Mouse (Mus musculus) testis, postnatal 10 days (tissue): ENCODE results near the gene Cpt1c.

ENCODE experiments used
- DNase-seq: peaks from one replicate; pipeline ENCODE4 v3.0.0; 2021; ENCODE audit warnings: low spot score

The Cpt1c gene

DNA sequence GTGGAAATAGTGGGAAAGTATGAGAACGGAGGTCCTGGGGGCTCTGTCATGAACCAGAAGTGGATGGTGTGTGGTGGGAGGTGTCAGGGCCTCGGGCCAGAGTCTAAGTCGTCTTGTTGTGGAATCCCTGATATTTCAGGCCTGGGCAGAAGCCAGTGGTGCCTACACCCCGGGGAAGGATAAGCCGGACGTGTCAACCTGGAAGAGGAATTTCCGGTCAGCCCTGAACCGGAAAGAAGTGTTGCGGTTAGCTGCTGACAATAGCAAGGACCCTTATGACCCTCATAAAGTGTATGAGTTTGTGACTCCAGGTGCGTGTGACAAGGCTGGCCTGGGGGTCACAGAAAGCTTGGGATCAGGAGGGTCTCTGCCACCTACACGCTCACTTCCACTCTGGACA lies 25.1 kb upstream of the Cpt1c start:
- no peak for DNase-seq

DNA sequence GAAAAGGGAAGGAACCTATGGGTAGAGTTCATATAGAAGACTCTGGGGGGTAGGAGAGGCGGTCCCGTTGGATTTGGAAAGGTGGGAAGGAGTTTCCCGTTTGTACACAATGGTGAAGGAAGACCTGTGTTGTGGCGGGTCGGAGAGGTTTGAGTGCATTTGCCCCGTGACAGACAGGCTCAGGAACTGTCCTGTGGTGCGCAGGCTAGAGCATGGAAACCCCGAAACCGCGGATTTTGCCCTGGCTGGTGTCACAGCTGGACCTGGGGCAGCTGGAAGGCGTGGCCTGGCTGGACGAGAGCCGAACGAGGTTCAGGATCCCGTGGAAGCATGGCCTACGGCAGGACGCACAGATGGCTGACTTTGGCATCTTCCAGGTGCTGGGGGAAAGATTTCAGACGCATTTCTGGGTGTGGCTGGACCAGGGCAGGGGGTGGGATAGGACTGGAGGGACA lies 23.9 kb upstream of the Cpt1c start, which contains the start of gene Bcl2l12:
Bcl2l12 (minus strand) TSS at position 212 of the 455 bp plus-strand sequence.
- peak; percentile 77 for DNase-seq

DNA sequence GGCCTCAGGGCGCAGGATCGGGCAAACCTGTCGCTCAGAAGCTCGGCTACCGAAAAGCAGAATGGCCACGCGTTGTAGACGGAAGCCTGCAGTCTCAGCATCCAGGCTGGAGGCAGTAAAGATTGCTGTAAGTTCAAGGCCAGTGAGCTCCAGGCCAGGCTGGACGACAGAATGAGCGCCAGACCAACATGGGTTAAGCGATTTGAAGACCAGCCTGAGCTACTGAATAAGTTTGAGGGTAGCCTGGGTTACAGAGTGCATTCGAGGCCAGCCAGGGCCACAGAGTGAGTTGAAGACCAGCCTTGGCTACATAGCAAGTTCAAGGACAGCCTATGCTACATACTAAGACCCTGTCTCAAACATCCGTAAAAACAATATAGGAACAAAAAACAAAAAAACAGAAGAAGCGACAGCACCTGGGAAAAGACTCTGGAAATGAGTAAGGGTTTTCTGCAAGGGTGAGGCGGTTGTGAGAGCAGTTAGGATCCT lies 23.3 kb upstream of the Cpt1c start:
- no peak for DNase-seq

DNA sequence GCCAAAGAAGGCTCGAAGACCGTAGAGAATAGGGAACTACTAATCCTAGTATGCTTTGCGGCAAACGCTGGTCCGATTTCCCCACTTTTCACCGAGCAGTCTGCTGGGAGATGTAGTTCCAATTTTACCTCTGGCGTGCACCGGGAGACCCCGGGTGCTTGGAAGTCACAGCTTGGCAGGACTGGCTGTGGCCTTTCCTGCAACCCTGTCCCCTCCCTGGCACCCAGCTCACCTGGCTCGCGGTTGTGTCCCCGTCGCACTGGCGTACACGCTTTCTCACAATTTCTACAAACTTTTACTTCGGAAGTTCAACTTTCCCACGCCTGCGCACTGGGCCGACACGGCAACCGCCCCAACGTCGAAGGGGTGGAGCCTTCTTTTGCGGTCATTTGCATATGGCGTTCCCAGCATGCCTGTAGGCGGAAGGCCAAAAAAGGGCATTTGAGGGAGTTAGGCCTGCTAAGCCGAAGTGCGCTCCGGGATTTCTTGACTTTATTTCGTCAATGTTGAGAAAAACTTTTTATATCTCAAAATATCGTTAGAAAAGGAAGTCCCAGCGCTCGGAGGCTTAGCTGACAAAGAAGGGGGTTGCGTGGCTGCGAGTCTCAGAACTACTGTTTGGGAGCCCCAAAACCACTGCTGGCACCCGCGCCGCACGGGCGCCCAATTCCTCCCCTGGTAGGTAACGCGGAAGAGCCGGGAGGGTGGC lies 22.7 kb upstream of the Cpt1c start, which contains the start of gene Irf3:
Irf3 (plus strand) TSS at position 418 of the 709 bp plus-strand sequence.
- peak; percentile 98 for DNase-seq

DNA sequence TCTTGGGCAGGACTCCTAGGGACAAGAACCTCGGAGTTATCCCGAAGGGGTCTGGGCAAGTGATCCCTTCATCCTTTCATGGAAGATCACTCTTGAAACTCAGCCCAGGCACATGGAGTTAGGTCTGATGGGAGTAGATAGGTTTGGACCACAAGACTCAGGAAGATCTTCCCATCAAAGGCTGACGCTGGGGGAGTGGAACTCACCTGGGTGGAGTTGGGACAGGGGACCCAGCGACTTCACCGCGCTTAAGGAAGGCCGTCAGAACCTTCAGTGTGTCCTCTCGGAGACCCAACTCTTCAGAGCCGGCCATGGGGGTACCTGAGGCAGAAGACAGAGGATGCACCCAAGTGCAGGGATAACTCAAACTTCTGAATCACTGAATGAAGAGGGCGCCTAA lies 22.0 kb upstream of the Cpt1c start:
- DNase-seq: no peak

DNA sequence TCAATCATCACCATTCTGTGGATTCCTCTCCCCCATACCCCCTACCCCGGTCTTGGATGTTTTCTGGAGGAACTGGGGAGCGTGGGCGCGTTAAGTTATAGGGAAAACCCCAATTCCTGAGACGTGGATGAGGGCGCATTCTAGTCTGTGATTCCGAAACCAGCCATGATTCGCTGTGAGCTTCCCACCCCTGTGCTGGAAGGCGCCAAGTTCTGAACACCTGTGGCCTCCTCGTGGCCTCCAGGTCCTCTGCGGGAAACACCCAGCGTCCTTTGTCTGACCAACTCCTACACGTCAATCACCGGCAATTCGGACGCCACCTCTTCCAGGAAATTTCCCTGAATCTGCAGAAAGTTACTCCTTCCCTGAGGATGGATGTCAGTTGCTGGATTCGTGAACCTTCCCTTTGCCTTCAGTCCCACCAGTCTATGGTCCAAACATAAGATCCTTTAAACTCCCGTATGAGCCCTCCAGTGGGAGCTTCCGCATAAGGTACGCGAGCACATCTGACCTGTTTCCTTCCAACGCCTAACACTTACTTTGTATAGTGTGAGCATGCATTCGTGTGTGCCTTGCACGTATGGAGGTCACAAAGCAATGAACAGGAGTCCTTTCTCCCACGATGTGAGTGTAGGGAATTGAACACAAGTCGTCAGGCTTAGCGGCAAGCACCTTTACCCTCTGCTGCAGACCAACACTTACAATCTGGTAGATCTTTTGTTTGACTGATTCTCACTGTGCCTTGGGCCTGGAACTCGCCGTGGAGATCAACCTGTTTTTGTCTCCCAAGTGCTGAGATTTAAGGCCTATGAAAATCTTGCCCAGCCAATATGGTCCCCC lies 12.4 kb upstream of the Cpt1c start:
- no peak for DNase-seq

DNA sequence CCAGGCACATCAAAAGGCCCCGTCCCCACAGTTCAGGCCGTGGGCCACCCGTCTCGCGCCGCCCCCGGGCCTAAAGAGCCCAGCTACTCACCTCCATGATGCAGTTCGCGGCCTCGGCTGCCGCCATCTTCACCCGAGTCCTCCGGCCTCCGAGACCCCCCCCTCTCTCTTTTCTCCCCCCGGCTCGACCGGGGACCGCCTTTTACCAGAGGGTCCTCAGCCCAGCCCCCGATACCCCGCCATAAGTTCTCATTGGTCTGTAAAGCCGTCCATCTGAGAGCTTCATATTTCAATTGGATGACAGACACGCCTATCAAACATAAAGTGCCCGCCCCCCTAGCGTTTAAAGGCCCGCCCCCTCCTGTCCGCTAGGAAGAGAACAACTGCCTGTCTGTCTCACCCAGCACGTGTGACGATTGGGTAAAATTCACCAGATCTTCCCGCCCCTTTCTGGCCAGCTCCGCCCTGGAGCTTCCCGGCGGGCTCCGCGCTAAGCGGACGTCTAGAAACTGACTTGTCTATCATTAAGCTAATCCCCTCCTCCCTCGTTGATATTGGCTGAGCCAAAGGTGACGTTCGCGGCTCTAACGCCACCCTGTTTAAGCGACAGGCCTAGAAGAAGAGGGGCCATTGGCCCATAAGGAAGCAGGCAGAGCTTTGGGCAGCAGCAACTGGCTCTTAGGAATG lies 11.7 kb upstream of the Cpt1c start, which contains the start of gene Prmt1:
Prmt1 (minus strand) TSS at position 377 of the 687 bp plus-strand sequence.
- DNase-seq: peak; percentile 94

DNA sequence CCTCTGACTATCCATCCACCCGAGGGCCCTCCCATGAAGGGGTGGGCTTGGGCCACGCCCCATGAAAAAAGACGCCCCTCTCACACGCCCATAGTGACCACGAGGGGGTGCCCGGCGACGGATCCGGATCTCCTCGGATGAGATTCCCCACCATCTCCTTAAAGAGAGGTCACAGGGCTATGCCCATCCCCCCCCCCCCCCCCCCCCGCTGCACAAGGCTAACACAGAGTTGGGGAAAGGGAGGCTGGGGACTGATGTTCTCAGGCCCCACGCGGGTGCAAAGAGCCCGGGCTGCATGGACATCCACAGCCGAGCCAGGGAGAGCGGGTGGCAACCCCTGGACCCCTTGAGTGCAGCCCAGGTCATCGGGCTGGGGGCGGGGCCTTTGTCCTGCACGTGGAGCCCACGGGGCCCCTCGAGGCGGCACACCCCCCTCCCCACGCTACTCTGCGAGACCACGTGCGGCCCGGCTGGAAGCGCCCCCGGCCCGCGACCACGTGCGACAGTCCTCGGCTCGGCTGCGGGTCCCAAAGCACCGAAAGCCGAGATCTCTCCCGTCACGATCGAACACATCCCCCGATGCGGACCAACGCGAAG lies 11.0 kb upstream of the Cpt1c start:
- DNase-seq: peak; percentile 88

DNA sequence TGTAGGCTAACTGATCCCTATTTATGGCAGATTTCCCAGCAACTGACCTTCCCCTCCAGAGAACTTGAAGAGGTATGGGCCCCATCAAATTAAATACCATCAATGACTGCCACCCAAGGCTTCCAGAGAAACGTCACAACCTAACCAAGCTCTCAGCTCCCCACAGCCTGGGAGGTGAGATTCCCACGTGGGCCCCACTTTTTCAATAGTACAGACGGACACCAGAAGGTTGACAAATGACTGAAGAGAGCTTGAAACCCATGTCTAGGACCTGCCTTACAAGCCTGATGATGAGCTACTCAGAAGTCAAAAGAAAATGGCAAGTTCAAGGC lies 10.1 kb upstream of the Cpt1c start:
- DNase-seq: no peak

DNA sequence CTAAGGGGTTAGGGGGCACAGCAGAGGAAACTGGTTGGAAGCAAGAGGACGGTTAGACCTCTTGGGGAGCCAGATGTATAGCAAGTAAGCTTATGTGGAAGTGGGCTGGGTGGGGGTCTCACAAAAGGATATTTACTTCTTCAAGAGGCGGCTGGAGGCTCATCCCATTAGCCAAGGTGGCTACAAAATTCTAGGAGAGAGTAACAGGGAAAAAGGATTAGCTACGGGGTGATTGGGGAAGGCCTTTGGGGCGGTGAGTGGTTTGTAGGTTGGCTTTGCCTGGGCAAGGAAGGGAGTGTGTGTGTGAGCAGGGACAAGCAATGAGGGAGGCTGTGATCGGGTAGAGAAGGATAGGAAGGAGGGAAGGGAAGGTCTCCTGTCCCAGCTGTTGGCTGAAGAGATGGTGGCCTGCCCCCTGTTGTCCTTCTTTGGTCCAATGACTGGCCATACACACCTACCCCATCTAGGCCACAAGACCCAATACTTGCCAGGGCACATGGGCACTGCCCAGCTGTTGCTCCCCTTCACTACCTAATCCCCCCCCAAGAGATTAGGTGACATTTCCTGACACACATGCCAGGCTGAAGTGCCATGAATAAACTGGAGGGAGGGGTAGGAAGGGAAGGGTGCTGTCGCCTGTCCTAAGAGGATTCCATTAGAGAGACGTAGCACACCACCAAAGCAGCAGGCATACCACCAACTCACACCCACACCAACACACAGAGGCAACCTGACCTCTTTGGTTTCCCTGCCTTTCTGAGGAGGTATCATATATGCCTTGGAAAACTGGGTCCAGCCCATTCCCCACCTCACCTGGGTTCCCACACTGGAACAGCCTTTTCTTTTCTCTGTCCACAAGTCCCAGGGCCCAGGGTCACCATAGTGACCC lies 9.5 kb upstream of the Cpt1c start:
- DNase-seq: no peak

DNA sequence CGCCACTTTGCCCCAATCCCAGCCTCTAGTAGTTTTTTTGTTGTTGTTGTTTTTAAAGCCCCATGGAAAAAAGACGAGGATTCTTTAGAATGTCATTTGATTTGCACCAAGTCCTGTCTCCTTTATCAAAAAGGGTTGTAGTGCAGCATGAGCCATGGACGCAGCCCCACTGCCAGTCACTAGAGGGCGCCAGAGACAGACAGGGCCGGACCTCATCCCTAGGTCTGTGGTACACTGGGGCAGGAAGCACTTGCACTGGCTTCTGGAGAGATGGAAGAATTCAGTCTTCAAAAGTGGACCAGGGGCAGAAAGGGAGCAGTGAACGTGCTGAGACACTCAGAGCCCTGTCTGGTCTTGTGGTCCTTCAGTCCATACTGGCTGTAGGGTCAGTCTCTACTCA lies 8.4 kb upstream of the Cpt1c start:
- DNase-seq: peak; percentile 94

DNA sequence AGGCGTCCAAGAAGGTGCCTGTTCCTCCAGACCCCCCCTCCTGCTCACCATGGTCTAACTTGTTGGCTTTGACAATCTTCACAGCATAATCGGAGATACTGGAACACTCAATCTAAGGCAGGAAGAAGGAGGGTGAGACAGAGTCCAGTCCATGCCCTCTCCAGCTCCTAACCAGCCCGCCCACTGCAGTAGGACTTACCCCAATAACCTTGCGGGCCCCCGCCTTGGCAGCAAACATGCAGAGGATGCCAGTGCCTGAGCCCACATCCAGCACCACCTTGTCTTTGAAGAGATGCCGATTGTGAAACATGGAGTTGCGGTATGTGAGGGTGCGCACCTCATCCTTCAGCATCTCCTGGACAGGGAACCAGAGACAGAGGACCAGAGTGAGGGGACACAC lies 6.9 kb upstream of the Cpt1c start:
- no peak for DNase-seq

DNA sequence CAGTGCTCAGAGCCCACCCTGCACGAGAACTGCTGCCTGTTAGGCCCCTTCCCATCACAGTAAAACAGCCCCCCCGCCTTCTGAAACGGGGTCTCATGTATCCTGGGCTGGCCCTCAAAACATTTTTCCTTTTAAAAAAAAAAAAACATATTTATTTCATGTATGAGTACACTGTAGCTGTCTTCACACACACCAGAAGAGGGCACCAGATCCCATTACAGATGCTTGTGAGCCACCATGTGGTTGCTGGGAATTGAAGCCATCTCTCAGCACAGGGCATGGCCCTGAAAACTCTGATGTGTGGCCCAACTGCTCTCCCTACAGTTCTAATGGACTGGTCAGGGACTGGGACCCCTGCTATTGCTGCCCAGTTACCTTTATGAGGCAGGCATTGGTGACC lies 3.6 kb upstream of the Cpt1c start:
- DNase-seq: no peak

DNA sequence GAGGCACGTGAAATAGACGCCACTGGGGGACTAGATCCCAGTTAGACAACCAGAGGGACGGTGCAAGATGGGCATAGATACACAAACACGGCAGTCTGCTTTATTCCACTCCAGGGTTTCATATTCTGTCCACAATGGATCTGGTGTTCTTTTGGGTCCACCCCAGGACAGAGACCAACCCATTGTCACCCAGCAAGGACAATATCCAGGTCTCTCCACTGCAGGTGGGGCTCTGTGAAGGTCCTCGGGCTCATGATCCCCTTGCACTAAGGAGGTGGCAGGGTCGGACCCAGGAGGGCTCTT lies 417 bp upstream of the Cpt1c start:
- no peak for DNase-seq

DNA sequence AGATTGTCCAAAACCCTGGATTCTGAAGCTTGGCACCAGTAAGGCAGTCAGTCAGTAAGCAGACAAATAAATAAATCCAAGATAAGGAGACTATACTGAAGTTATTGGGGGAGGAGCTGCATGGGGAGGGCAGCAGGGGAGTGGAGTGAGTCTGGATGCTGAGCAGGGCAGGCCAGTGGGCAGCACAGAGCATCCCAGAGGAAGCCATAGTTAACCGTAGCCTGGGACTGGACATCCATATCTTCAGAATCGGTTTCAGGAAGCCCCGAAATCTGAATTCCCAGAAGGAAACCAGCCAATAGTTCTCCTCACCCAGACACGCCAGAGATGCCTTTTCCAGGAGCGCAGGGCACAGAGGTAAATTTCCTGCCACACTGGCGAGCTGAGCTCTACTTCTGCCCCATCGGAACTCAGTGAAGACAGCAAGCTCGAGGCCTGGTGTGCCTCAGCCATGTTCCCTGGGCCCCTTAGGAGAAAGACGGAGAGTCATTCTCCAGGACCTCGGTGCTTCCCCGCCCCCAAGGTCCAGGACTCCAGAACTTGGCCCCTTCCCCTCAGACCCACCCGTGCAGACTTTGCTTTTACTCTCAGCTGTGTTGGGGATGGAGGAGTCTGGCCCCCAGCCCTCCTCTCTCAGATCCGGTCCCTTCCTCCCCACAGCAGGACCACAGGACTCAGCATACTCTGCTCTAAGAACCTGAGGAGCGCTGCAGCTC lies 1.1 kb downstream of the Cpt1c start:
- DNase-seq: no peak

DNA sequence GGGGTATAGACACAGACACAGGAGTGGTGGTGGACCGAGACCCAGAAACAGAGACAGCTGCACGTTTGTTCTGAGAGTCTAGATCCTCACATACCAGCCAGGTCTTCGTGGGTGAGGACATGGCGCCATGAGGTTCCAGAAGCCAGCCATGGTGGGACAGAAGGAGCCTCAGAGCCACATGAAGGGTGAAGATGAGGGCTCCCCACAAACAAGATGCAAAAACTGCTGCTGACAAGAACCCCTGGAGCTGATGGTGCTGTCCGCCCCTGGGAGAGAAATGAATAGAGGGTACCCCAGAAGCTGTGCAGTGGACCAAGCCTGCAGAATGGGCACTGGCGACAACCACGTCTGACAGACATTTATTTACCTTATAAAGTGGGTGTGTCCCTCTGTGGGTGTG lies 3.5 kb downstream of the Cpt1c start:
- no peak for DNase-seq

DNA sequence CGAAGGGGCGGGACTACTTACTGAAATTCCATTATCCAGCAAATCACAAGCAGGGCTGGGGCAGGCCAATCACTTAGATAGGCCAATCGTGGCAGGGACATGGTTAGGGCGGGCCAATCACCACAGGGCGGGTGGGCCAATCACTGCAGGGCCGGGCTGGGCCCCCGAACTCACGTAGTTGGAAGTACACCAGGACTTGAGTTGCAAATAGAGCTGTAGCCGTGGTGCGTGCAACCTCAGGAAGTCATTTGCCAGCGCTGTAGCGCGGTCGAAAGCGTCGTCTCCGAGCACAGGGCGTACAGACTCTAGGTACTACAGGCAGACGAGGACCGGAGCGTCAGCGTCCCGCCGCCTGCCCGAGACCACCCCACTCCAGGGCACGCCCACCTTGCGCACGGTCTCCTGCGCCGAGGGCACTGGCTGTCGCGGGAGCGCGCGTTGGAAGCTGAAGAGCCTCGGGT lies 4.4 kb downstream of the Cpt1c start:
- DNase-seq: peak; percentile 88

DNA sequence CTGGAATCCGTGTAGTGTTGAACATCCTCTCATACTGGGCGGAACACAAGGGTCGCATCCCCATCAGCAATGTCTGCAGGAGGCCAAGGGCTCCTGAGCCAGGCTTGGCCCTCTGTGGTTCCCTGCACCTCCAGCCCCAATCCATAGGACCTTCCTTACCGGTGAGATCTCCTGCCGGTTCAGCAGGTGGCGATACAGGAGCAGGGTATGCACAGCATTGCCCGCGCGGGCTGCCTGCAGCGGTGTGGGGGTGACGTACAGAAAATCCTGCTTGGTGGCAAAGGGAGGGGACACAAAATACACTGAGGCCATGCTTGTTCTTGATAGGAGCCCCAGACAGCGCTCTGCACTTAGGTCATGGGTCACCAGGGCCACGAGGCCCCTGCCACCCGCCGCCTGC lies 8.0 kb downstream of the Cpt1c start:
- DNase-seq: no peak

DNA sequence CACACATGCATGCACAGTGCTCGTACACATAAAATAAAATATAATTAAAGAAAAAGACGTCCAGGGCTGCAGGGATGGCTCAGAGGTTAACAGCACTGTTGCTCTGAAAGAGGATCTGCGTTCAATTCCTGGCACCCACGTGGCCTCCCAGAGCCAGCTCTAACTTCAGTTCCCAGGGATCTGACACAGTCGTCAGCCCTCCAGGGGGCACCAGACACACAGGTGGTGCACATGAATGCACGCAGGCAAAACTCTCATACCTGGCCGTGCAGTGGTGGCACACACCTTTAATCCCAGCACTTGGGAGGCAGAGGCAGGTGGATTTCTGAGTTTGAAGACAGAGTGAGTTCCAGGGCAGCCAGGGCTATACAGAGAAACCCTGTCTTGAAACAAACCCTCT lies 8.7 kb downstream of the Cpt1c start:
- peak; percentile 54 for DNase-seq

DNA sequence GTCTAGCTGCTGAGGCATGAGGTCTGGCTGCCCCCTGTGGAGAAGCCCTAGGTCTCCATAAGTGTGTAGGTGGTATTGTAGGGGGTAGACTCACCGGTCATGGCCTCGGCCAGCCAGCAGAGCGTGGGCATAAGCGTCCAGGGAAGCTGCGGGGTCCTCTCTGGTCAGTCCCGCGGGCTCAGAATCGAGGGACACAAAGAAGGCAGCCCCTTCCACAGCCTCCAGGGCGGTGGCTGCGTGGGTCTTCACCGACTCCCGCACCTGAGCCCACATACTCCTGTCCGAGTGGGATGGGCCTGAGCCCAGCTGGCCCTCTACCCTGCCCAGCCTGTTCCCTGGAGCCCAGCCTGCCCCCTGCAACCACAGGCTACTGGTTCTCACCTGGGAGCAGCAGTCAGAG lies 9.7 kb downstream of the Cpt1c start:
- no peak for DNase-seq

DNA sequence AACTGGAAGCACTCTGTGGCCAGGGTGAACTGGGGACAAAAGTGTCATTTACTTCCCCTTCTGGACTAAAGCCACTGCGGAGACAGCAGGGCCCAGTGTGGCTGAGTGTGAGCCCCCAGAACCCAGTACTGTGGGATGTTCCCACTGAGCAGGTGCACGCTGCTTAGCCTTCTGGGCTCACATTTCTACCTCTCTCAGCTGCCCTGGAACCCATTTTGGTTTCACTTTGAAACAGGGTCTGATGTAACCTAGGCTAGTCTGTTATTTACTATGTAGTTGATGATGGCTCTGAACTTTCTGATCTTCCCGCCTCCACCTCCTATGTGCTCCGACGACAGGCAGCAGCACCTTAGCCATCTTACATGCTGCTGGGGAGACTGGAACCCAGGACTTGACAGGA lies 11.8 kb downstream of the Cpt1c start:
- no peak for DNase-seq
